Mouse (Mus musculus) gastrocnemius, adult 2 months (tissue): ENCODE data around the gene Pde2a. TPM values are rescaled to one million over a fixed set of nuclear protein-coding genes. Genes with fewer than 3 reads are reported as not detected.

Source experiments
- DNase-seq: peaks from one replicate; pipeline ENCODE4 v3.0.0; 2022
- H3K27ac ChIP-seq: fragments of 200-600 bp; 2 replicates; pipeline ENCODE4 v1.8.1; 2022; ENCODE audit warnings: mild to moderate bottlenecking
- H3K4me3 ChIP-seq: fragments of 200-600 bp; 2 replicates; pipeline ENCODE4 v1.8.1; 2022; ENCODE audit warnings: mild to moderate bottlenecking, moderate library complexity
- CTCF ChIP-seq: fragments of 200-600 bp; IDR thresholded peaks from 2 replicates; pipeline ENCODE4 v1.8.1; 2022; ENCODE audit warnings: antibody characterized with exemption, mild to moderate bottlenecking, moderate library complexity
- intact Hi-C: fragments of 180-260 bp; cut with DNase I; formaldehyde crosslinking; loops from one replicate; pipeline ENCODE4 v1.15.1; 2025
- long read RNA-seq, 2 experiments: library from polyadenylated mRNA; stranded (forward); transcript quantifications; one replicate each; pipeline ENCODE4 v2.0.0; 2021
- total RNA-seq, 2 experiments: library from RNA; stranded (reverse); gene quantifications; 2 replicates each; pipeline ENCODE4 v1.2.3; 2021

Gene Pde2a
- 10 to 100 TPM; 21.2 to 28.5 TPM for total RNA-seq
- long read RNA-seq, experiment 1, partial matches to known transcripts: 52 of 77 reads
- long read RNA-seq, experiment 1, other reads (novel, unspliced or antisense): 25 of 77 reads
- long read RNA-seq, experiment 2, partial matches to known transcripts: 25 of 33 reads
- long read RNA-seq, experiment 2, other reads (novel, unspliced or antisense): 8 of 33 reads

DNA sequence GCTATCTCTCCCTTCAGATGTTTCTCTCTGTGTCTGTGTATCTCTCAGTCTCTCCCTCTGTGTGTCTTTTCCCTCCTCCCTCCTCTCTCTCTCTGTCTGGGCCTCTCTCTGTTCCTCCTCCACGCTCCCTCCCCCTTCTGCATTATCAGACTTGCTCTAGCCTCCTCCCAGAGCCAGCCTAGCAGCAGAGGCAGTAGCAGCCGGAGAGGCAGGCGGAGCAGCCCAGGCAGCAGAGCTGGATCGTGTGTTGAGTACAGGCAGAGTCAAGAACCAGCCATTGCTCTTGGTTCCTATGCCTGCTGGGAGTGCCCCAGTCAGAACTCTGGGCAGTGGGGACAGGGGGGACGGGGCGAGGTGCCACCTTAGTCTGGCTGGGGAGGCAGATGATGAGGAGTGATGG lies at the start of gene Pde2a:
Gene Pde2a (plus strand): TSS at position 163 of the 400 bp plus-strand sequence.
- intact Hi-C loops: no loop called here
- H3K27ac ChIP-seq: no peak within 1 kb of the TSS
- no peak for DNase-seq
- no peak for TF ChIP-seq CTCF
- no peak within 1 kb of the TSS for H3K4me3 ChIP-seq

DNA sequence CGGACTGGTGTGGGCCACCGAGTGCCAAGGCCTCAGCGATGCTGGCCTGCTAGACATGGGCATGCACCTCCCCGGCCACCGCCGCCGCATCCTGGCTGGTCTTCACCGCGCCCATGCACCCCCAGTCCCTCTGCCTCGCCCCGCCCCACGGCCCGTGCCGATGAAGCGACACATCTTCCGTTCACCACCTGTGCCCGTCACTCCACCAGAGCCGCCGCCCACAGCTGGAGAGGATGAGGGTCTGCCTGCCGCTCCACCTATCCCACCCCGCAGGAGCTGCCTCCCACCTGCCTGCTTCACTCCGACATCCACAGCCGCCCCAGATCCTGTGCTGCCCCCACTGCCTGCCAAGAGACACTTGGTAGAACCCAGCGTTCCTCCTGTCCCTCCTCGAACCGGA lies 48.4 kb upstream of the Pde2a start:
- Histone ChIP-seq H3K4me3 (no peak overlapping the region), H3K27ac (no peak overlapping the region)
- DNase-seq: no peak
- TF ChIP-seq CTCF: no peak
- intact Hi-C loops: loop anchor here (5.0 kb wide), 1 partner anchor 311 kb away; no protein-coding TSS in a partner anchor

DNA sequence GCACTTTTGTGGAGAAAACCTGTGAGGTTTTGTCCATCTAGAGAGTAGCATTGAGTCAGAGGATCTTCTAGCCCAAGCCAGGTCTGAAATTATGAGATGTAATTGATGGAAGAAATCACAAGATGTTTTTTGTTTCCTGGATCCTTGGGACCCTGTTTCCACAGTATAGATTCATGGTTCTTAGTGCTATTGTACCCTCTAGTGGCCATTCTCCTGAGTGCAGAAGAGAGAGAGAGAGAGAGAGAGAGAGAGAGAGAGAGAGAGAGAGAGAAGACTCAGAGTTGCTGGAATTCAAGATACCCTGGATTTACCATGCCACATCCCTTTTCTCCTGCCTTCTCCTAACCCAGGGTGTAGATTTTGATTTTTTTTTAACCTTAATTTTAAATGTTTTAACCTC lies 47.3 kb upstream of the Pde2a start:
- no peak for DNase-seq
- no peak overlapping the region for H3K4me3 ChIP-seq
- intact Hi-C loops: loop anchor here (1.0 to 5.0 kb wide), 2 partner anchors 64 to 312 kb away; no protein-coding TSS in a partner anchor
- TF ChIP-seq CTCF: peak; percentile 75
- H3K27ac ChIP-seq: no peak overlapping the region

DNA sequence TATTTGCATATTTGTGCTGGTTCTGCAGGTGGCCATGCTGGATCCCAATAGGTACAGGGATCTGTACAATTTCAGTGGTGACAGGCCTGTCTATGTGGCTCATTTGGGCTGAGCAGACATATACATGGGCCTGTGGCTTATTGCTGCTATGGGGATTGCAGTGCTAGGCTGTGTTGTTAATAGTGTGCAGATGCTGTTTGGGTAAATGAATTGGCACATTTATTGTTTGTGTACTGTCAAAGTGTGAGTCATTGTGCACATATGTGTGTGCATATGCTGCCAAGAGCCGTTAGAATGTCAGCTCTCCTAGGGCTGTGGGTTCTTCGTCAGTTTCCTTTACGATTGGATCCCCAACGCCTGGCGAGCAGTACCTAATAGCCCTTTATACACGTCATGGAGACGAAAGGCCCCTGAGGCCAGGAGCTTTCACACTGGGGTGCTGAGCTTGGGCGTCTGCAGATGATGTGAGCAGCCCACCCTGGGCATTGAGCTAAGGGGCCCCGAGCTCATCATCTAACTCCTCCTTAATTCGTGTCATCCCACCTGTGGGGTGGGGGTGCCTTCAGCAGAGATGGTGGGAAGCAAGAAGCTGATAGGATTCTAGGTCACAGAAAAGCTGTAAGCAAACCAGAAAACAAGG lies 44.7 kb upstream of the Pde2a start:
- no peak for DNase-seq

GRCm38 (mm10) chr7:101377741-101378262 lies 43.7 kb upstream of the Pde2a start:
- Histone ChIP-seq H3K27ac (peak overlapping the region; percentile 85), H3K4me3 (peak overlapping the region; percentile 67)
- DNase-seq: peak; percentile 82
- intact Hi-C loops: no loop called here
- no peak for TF ChIP-seq CTCF

More for the DNA sequence above, 44.7 kb upstream of the Pde2a start:
- TF ChIP-seq CTCF: no peak
- Histone ChIP-seq H3K27ac (peak overlapping the region; percentile 85; the same call in 1 of the 2 replicates), H3K4me3 (no peak overlapping the region)
- intact Hi-C loops: no loop called here

DNA sequence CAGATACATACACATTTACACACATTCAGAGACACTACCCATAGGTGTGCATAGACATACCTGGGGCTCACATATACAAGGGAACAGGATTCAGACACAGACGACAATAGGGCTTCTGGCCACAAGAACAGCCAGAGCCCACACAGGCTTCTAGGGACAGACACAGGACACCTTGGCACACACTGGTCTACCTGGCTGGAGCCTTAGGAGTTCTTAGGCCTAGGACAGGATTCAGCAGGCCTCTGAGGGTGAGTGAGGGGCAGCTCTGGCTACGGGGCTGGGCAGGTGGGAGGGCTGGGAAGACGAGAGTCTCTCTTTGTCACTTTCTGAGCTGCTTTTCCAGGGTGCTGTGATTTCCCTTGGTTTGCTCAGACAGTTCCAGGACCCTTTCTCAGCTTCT lies 43.2 kb upstream of the Pde2a start:
- no peak for TF ChIP-seq CTCF
- Histone ChIP-seq H3K4me3 (peak overlapping the region; percentile 67), H3K27ac (peak overlapping the region; percentile 85)
- DNase-seq: no peak
- intact Hi-C loops: no loop called here

DNA sequence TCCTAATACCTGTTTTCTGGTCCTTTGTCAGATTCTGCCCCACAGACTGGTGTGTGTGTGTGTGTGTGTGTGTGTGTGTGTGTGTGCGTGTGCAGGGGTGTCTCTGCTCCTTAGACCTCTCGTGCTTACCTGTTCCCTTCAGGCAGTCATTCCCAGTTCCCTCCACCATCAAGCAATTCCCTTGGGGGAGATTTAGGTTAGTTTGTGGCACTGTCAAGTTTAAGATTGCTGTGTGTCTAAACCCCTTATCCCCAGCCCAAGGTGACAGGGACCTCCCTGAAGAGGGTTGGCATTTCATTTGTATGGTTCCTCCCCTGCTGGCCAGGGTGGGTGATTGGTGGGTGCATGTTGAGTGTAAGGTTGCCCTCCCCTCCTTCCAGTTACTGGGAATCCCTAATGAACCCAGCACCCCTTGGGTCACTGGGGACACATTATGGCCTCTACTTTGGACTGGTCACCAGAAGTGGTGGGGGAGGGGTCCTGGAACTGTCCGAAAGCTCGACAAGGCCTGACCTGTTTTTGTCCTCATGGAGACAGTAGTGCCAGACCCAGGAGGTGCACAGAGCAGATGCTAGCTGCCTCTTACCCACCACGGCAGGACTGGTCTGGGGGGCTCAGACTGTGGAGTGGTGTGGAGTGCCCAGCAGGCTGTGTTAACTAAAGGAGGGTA lies 42.6 kb upstream of the Pde2a start:
- H3K27ac ChIP-seq: peak overlapping the region; percentile 85
- no peak for TF ChIP-seq CTCF
- peak overlapping the region; percentile 67 for H3K4me3 ChIP-seq
- DNase-seq: no peak
- intact Hi-C loops: no loop called here

DNA sequence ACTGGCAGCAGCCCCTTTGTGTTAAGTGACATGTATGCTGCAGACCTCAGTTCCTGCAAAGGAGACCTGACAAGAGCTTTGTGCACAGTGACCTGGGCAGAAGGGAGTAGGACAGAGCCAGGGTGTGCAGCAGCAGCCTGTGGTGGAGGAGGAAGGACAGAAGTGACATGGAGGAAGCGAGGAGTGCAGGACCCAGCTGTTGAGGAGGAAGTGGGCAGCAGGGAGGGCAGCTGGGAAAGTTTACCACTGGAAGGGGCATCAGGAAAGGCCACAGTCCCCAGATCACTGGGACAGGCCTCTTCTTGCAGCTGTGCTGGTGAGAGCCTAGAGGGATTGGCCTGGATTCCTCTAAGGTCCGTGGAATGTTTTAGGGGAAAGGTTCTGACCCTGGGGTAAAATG lies 41.8 kb upstream of the Pde2a start:
- no peak for TF ChIP-seq CTCF
- Histone ChIP-seq H3K4me3 (peak overlapping the region; percentile 67), H3K27ac (peak overlapping the region; percentile 85)
- DNase-seq: no peak
- intact Hi-C loops: no loop called here

DNA sequence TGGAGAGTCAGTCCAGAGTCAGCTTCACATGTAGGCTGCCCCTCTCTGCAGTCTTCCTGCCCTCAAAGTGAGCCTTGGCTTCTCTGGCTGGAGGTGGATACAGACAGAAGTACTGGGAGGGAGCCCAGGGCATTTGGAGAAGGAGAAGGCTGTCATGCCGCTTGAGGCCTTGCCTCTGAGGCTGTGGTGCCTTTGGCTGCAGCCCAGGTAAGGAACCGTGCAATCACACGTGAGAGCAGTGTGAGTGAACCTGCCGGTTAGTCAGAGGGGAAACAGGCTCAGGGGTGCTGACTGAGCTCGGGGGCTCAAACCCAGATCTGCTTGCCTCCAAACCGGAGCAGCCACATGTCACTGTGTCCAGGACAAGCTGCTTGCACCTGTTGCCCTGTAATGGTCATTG lies 40.0 kb upstream of the Pde2a start:
- peak overlapping the region; percentile 82 for H3K27ac ChIP-seq
- H3K4me3 ChIP-seq: no peak overlapping the region
- TF ChIP-seq CTCF: no peak
- DNase-seq: peak; percentile 60
- intact Hi-C loops: no loop called here

DNA sequence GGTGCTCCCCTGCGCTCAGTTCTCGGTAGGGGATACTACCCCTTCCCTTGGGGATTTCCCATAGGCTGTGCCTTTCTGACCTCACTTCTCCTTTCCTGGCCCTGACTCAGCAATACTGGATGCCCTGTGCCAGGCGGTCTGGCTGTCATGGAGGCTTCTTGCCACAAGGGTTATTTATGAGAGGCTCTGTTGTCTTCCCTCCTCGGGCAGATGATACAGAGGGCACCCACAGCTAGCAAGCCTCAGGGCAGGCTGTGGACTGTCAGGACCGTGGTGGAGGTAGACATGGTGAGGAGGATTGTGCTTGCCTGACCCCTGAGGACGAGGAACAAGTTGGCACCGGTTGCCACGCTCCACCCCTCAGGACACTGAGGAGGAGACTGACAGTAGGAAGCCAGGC lies 39.1 kb upstream of the Pde2a start:
- intact Hi-C loops: no loop called here
- TF ChIP-seq CTCF: peak; percentile 37
- Histone ChIP-seq H3K27ac (peak overlapping the region; percentile 82), H3K4me3 (peak overlapping the region; percentile 11)
- peak; percentile 72 for DNase-seq

DNA sequence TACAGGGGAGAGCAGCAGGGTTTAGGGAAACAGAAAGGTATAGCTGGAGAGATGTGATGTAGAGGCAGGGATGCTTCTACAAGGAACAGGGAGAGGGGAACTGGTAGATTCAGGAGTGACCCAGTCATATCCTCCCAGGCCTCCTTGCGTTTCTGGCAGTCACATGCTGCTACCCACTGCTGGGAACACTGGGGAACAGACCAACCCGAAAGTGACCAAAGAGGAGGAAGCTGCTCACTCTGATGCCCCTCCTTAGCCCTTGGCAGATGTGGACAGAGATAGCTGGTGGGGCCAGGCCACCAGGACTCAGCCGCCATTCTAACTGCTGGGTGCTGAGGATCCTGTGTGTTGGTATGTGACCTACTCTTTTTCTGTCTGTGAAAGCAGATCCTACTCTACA lies 37.7 kb upstream of the Pde2a start:
- Histone ChIP-seq H3K4me3 (no peak overlapping the region), H3K27ac (peak overlapping the region; percentile 82; the same call in 1 of the 2 replicates)
- no peak for TF ChIP-seq CTCF
- intact Hi-C loops: no loop called here
- no peak for DNase-seq

DNA sequence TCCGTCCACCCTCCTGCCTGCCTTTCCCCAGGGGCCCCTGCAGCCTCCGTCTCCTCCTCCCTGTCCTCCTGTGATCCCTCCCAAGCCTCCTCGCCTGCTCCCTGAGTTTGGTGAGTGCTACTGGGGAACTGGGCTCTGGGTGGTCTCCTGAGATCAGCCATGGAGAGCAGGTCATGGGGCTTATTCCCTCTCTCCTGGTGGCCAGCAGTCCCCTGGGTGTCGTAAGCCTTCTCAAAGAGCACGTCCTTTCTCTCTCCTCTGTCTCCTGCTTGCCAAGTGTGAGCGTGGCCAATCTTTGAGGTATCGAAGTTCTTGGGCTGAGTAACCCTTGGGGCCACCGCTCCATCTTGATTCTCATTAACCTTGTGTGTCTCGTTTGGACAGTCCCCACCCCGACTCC lies 36.6 kb upstream of the Pde2a start:
- intact Hi-C loops: no loop called here
- TF ChIP-seq CTCF: no peak
- H3K4me3 ChIP-seq: peak overlapping the region; percentile 16
- H3K27ac ChIP-seq: peak overlapping the region; percentile 57
- DNase-seq: no peak

GRCm38 (mm10) chr7:101385331-101385733 lies 36.2 kb upstream of the Pde2a start:
- intact Hi-C loops: no loop called here
- H3K27ac ChIP-seq: peak overlapping the region; percentile 57
- no peak for TF ChIP-seq CTCF
- DNase-seq: no peak
- peak overlapping the region; percentile 32 for H3K4me3 ChIP-seq
